Mouse (Mus musculus) cerebellum, postnatal 36 days (tissue): Measurements from ENCODE around the gene Gm3854.
A peak's percentile ranks its signal among the peaks of the same experiment; 100 is the strongest.
"Not testable (repeated sequence)": the region's sequence is repeated elsewhere in the genome, so short reads cannot be mapped to it uniquely, and the experiment has no call there.

Source experiments
- DNase-seq, 2 experiments: peaks; one replicate each; pipeline ENCODE4 v3.0.0; 2021 to 2022; ENCODE audit warnings: mixed read lengths in 2 of 2

Gm3854 gene

GRCm38 (mm10) chr7:6343501-6344071 lies at the start of gene Gm3854:
Gene Gm3854, plus strand, starts transcription at chr7:6343759.
- DNase-seq = peak; percentile 76 to 84

DNA sequence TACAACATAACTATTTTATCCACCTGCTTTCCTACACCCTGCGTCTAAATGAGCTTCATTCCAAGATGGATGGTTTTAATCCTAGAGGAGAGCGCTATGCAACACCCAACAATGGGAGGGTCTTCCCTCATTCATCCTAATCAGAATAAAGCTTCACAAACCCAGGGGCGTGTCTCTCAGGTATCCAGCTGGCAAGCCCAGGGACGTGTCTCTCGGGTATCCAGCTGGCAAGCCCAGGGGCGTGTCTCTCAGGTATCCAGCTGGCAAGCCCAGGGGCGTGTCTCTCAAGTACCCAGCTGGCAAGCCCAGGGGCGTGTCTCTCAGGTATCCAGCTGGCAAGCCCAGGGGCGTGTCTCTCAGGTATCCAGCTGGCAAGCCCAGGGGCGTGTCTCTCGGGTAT lies 42.8 kb upstream of the Gm3854 start:
- not testable (repeated sequence) for DNase-seq

- peak in 1 of 2 experiments; percentile 19 for DNase-seq
Observed at GRCm38 (mm10) chr7:6330458-6331232, 12.9 kb upstream of the Gm3854 start.

GRCm38 (mm10) chr7:6331233-6331956 lies 12.2 kb upstream of the Gm3854 start, which contains the start of gene Zfp583:
Gene Zfp583, minus strand, starts transcription at chr7:6331285.
- DNase-seq = peak; percentile 90

DNA sequence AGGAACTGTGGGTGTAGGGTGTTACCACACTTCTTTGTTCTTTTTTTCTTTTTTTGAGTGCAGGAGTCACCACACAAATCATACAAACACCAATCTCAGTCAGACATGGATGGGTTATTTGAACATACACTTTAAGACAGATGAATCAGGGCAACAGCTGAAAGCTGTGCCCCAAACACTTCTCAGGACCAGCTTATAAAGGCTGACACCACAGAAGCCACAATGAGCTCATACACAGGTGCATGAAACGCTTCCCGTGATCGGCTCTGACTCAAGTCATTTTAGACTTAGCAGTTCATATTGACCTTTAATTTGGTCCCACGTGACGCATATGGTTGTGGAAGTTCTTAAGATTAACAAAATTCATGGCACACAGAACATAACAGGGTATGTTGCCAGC lies 3.7 kb upstream of the Gm3854 start:
- DNase-seq = no peak

DNA sequence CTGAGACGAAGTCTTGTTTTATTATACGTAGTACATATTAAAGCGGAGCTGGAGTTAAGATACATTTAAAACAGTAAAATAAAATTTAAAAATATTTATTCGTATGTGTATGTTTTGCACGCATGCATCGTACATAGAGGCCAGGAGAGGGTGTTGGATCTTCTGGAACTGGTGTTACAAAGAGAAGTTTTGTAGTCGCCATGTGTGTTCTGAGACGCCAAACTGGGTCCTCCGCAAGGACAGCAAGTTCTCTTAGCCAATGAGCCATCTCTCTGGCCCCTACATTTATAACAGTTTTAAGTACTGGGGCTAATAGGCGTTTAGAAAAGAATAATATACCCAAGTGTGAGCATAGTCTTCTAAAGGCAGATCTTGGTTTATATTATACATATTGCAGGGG lies 565 bp downstream of the Gm3854 start:
- no peak for DNase-seq

- no peak for DNase-seq
Observed at GRCm38 (mm10) chr7:6358121-6358520, 14.6 kb downstream of the Gm3854 start.

DNA sequence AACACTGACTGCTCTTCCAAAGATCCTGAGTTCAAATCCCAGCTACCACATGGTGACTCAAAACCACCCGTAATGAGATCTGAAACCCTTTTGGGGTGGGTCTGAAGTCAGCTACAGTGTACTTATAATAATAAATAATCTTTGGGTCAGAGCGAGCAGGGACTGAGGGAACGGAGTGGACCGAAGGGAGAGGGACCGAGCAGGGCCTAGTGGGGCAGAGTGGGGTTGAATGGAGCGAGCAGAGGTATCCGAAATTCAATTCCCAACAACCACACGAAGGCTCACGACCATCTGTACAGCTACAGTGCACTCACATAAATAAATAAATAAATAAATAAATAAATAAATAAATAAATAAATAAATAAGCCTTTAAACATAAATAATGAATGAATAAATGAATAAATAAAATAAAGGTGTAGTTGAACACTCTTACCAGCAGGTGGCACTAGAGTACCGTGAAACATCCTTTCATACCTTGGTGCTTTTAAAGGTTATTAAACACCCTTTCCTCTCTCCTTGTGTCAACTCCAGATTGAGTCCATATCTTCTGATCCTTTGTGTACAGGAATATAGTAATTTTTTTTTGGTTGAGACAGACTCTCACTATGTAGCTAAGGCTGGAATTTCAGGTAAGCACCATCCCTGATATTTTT lies 15.5 kb downstream of the Gm3854 start:
- DNase-seq = peak in 1 of 2 experiments; percentile 34

DNA sequence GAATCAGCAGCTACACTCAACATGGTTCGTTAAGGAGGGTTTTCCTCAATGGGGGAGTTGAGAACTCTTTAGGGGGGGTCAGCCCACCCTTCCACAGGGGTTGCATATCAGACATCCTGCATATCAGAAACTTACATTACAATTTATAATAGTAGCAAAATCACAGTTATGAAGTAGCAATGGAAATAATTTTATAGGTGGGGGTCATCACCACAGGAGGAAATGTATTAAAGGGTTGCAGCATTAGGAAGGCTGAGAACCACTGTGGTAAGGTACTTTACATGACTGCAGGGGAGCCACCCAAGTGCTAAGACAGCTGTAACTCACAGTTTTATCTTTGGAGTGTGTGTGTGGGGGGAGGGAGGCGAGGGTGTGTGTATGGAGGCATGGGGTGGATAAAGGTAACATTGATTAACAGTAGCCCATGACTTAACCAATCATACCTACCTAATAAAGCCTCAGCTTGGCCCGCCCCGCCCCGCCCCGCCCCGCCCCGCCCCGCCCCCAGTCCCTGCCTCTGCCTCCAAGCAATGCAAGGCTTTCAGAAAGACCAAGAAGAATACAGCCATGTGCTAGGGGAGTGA lies 17.0 kb downstream of the Gm3854 start:
- no peak for DNase-seq

DNA sequence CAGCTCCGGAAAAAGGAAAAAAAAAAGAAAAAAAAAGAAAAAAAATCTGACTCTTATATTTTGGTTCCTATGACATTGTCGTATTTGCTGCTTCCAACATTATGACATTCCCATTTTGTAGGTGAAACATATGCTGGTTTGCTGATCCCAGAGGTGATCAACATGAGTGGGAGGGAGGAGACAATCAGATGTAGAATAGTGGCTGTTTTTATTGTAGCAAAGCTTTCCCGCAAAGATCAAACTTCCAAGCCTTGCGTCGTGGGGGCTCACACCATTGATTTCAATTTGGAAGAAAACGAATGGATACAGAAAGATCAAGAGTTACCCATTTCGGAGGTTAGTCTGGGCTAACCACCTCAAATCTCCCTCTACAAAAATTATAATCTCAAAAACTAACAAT lies 18.2 kb downstream of the Gm3854 start:
- no peak for DNase-seq

DNA sequence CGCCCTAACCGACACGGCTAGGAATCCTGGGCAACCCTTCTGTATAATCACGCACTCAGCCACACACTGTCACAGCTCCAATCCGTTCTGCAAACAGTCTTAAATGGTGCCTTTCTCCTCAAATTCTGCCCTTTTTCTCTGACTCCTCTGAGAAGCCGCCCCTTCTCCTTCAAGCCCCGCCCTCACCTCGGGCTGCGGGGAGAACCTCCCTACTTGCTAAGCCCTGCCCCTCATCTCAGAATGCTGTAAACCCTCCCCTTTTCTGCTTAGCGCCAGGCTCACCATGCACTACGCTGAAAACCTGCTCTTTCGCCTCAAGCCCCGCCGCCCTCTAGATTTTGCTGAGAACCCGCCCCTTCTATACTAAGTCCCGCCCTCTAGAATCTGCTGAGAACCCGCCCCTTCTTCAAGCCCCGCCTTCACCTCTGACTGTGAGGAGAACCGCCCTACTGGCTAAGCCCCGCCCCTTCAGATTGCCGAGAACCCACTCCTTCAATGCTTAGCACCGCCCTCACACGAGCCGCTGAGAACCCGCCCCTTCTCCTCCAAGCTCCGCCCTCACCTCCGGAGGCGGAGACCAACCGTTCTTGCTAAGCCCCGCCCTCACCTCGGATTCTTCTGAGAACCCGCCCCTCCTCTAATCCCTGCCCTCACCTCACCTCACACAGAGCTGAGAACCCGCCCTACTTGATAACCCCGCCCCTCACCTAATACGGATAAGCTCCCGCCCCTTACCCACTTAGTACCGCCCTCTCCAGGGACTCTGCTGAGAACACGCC lies 18.9 kb downstream of the Gm3854 start:
- peak; percentile 98 for DNase-seq

DNA sequence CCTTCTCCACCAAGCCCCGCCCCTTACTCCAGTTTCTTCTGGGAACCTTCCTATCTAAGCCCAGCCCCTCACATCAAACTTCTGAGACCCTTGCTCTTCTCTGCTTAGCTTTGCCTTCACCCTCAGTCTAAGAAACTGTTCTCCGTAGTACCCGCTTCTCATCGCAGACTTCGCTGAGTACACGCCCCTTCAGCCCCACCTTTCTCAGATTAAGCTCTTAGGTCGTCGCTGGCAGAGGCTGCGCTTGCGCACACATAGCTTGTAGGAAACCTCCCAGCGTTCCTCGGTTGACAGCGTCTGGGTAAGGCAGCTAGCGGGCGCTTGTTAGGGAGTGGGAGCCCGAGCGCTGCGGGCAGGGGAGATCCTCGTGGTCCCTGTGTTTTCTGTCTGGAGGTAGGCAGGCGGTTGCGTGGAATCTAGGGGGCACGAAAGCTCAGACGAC lies 19.5 kb downstream of the Gm3854 start, which contains the start of gene Zfp78:
TSS of gene Zfp78 (plus strand) at position 234 of the 442 bp plus-strand sequence.
- peak in 1 of 2 experiments; percentile 83 for DNase-seq

- no peak for DNase-seq
Observed at GRCm38 (mm10) chr7:6364761-6365160, 21.2 kb downstream of the Gm3854 start.

GRCm38 (mm10) chr7:6367185-6367584 lies 23.6 kb downstream of the Gm3854 start:
- DNase-seq = no peak

GRCm38 (mm10) chr7:6368146-6368545 lies 24.6 kb downstream of the Gm3854 start:
- not testable (repeated sequence) for DNase-seq

- DNase-seq = no peak
Observed at GRCm38 (mm10) chr7:6369460-6369859, 25.9 kb downstream of the Gm3854 start.

DNA sequence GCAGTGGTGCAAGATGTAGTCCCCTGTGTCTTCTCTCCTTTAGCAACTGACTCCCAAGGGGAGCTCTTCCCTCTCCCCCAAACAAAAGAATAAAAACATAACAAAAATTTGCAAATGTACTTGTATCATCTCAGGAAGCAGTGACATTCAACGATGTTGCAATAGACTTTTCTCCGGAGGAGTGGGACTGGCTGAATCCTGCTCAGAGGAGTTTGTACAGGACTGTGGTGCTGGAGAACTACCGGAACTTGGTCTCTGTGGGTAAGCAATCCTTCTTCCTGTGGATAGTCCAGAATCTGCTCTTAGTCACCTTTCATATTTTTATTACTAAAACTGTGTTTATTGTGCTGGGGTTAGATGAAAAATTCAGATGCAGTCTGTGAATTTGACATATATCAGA lies 29.4 kb downstream of the Gm3854 start:
- DNase-seq = no peak

- DNase-seq = no peak
Observed at GRCm38 (mm10) chr7:6378441-6378840, 34.9 kb downstream of the Gm3854 start.

- no peak for DNase-seq
Observed at GRCm38 (mm10) chr7:6381431-6381830, 37.9 kb downstream of the Gm3854 start.

GRCm38 (mm10) chr7:6383044-6383455 lies 39.5 kb downstream of the Gm3854 start, which contains the start of gene Zfp28:
Gene Zfp28, plus strand, starts transcription at chr7:6383295.
- DNase-seq = peak; percentile 88 to 90

GRCm38 (mm10) chr7:6384011-6384410 lies 40.5 kb downstream of the Gm3854 start:
- DNase-seq = no peak

DNA sequence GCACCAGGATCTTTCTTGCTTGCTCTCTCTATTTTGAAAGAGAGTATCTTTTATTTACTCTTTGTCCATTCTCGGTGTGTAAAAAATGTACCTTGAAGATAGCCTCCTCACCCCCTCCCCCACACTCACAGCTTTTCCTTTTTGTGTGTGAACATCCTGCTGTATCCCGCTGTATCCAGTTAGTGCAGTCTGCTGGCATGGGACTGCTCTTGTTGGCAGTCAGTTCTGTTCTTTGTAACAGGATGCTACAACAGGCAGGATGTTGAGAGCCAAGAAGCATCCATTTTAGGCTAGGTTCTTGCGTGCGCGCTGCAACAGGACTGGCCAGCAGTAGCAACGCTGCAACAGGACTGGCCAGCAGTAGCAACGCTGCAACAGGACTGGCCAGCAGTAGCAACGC lies 43.4 kb downstream of the Gm3854 start:
- DNase-seq = no peak
